Mouse (Mus musculus) cortical plate, adult 2 months (tissue): ENCODE data around the gene P4hb.

Source experiments
- CTCF ChIP-seq: fragments of 200-500 bp; IDR thresholded peaks from 2 replicates; pipeline ENCODE4 v1.5.1; 2011; ENCODE audit warnings: mild to moderate bottlenecking, control low read depth, low read length; ENCODE audit not compliant: insufficient read depth; ENCODE audit errors: extremely low read depth
- POLR2A ChIP-seq: fragments of 200-500 bp; IDR thresholded peaks from 2 replicates; pipeline ENCODE4 v1.6.1; 2011; ENCODE audit warnings: mild to moderate bottlenecking, low read length, control low read depth; ENCODE audit not compliant: insufficient read depth; ENCODE audit errors: extremely low read depth

- no peak for TF ChIP-seq CTCF
- TF ChIP-seq POLR2A = no peak
Measured at GRCm38 (mm10) chr11:120538485-120538884, 34.6 kb downstream of the P4hb start.
